Mouse (Mus musculus) urinary bladder, postnatal 36 days (tissue): ENCODE measurements around the gene Glis1.
A peak's percentile ranks its signal among the peaks of the same experiment; 100 is the strongest.

Experiments used
- DNase-seq, 2 experiments: peaks; one replicate each; pipeline ENCODE4 v3.0.0; 2022; ENCODE audit warnings: low spot score in 2 of 2, mixed read lengths in 1 of 2

Gene Glis1

DNA sequence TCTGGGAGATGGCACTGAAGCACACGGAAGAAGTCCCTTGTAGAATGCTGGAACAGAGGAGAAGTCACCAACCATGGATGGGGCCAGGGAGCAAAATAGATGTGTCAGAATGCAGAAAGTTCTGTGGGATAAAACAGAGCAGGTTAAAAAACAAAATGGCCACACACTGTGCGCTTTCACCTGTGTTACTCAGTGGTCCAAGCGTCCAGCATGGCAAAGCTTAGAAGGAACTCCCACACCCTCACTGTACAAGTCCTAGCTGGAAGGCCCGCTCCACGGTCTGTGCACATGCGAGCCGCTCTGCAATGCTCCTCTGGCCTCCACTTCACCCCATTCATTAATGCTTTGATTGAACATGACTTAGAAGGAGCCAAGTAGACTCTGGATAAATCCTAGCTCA, 81.2 kb downstream of the Glis1 start:
- DNase-seq: no peak

- DNase-seq: no peak
These were observed 84.4 kb downstream of the Glis1 start for GRCm38 (mm10) chr4:107518766-107519165.

GRCm38 (mm10) chr4:107520071-107520470, 85.7 kb downstream of the Glis1 start:
- DNase-seq: no peak

- DNase-seq: no peak
These were observed 86.4 kb downstream of the Glis1 start for GRCm38 (mm10) chr4:107520816-107521215.

- DNase-seq: no peak
These were observed 89.3 kb downstream of the Glis1 start for GRCm38 (mm10) chr4:107523607-107524151.

DNA sequence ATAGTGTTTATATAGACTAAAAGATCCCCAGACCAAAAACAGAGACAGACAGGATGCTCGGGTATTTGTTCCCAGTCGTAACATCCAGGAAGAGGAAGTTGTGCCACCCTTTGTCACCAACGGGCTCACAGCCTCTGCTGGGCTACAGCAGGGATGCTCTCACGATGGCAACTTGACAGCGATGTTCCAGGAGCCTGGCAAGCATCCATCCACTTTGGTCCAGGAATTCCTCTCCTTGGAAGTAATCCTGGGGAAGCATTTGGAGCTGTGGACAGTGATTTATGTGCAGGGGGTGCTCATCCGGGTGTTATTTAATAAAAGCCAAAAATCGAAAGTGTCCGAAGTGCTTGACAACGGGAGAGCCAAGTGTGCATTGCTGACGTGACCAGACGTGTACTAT, 100.7 kb downstream of the Glis1 start:
- no peak for DNase-seq

DNA sequence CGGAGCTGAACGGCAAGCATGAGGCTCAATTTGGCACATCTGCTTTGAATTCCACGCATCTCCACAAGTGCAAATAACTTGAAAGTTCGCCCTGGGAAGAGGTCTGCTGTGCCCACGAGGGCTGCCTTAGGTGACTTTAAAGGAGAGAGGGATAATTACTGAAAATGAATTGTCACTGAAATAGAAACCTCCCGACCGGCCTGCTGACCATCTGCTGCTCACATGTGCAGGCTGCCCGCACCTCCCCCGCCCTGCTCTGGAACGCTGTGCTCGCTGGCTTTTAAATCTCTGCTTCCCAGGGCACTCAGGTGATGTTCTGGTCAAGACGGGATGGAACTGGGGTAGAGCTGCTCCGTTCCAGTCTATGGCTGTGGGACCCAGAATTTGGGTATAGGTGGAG, 103.7 kb downstream of the Glis1 start:
- no peak for DNase-seq

- no peak for DNase-seq
These were observed 104.2 kb downstream of the Glis1 start for GRCm38 (mm10) chr4:107538561-107538960.

GRCm38 (mm10) chr4:107539021-107539420, 104.6 kb downstream of the Glis1 start:
- DNase-seq: no peak

GRCm38 (mm10) chr4:107541821-107542220, 107.4 kb downstream of the Glis1 start:
- DNase-seq: no peak

DNA sequence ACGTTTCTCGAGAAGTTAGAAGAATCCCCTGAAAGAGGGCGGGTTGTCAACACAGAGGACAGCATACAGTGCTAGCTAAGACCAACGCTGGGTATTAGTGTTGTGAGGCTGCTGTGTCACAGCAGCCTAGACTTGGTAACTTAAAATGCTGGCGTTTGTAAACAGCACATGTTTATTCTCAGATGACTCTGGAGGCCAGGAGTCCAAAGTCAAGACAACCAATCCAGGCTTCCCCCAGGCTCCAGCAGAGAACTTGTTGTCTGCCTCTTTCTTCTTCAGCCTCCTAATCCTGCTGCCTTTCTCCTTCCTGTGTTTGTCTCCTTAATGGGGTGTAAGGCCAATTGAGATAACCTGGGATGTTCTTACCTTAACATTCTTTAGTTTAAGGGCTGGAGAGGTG, 110.5 kb downstream of the Glis1 start:
- DNase-seq: no peak

- no peak for DNase-seq
These were observed 111.3 kb downstream of the Glis1 start for GRCm38 (mm10) chr4:107545726-107546125.

DNA sequence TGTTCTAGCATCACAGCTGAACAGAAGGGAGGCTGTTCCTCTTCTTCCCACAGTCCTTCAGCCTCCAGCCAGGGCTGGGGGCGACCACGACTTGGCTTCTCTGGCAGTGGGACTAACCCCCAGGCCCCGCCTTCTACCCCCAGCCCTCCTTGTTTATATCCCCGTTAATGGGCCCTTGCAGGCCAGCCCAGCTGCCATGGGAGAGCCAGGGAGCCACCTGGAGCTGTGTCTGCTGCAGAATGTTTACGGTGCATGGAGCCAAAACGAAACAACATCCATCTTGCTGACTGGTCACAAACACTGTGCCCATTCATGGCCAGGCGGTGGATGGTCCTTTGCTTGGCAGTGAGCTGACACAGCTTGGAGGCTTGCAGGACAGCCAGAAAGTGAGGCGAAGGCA, 112.1 kb downstream of the Glis1 start:
- DNase-seq: no peak

GRCm38 (mm10) chr4:107550096-107550495, 115.7 kb downstream of the Glis1 start:
- no peak for DNase-seq

- DNase-seq: no peak
These were observed 116.2 kb downstream of the Glis1 start for GRCm38 (mm10) chr4:107550546-107550945.

- no peak for DNase-seq
These were observed 118.3 kb downstream of the Glis1 start for GRCm38 (mm10) chr4:107552696-107553095.

- peak in 1 of 2 experiments; percentile 10 for DNase-seq
These were observed 119.4 kb downstream of the Glis1 start for GRCm38 (mm10) chr4:107553774-107554173.

GRCm38 (mm10) chr4:107558801-107559200, 124.4 kb downstream of the Glis1 start:
- no peak for DNase-seq

DNA sequence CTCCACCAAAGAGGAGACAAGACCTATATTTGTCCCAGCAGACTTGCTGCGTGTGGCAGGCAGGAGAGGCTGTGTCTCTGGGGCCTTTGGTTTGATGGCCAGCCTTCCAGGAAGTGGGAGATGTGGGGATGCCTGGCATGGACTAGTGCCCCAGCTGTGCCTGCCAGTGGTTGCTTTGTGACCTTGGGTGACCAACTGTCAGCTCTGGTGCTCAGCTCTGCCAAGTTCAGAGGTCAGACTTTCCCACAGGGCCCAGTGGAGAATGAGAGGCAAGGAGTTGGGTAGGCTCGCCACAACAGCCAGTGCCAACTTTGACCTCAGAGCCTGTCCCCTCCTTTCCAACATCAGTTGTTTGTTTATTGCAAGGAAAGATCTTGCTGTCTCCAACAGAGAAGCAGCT, 126.7 kb downstream of the Glis1 start:
- DNase-seq: no peak

DNA sequence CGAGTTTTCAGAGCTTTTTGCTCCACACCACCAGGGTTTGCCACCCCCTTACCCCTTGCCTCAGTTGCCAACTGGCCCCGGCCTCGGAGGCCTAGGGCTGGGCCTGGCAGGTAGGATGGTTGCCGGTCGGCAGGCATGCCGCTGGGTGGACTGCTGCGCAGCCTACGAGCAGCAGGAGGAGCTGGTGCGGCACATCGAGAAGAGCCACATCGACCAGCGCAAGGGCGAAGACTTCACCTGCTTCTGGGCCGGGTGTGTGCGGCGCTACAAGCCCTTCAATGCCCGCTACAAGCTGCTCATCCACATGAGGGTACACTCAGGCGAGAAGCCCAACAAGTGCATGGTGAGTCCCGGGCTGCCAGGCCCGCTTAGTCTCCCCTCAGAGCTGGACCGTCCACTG, 133.8 kb downstream of the Glis1 start:
- no peak for DNase-seq

- DNase-seq: no peak
These were observed 134.6 kb downstream of the Glis1 start for GRCm38 (mm10) chr4:107568881-107569443.

DNA sequence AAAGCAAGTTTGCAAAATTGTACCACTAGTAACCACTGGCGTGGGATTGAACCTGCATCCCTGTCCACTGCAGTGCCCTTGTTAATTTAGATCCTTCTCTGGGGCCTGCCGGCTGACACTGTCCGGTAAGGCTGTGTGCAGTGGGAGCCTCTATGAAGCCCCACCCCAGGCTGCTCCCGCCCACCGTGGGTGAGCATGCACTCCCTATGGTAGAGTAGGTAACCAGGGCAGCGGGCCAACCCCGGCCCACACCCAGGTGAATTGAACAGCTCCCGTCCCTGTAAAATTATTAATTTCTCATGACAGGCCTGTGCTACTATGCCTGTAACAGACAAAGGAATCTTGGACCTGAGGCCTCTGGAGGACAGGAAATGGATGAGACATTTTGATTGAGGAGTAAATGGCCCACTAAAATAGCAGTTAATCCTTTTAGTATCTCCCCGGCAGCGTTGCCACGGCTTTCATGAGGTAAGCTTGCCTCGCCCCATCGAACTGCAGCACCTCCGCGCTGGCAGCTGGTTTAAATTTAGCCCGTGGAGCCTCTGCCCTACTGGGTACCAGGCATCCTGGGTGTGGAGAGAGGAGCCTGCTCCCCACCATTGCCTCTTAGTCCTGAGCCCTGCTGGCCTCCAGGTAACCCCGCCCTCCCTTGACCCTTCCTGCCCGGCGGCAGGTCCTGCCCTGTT, 136.1 kb downstream of the Glis1 start:
- no peak for DNase-seq

- no peak for DNase-seq
These were observed 141.4 kb downstream of the Glis1 start for GRCm38 (mm10) chr4:107575781-107576180.
